In genomic region chr8:70293988-70294405, GRCm38 (mm10) we compare ENCODE assay signal across 19 mouse cellular contexts. TPM values are rescaled to one million over a fixed set of nuclear protein-coding genes. Genes with fewer than 3 reads are reported as not detected.
DNase-seq lines count a peak whose midpoint lies in the region; ATAC-seq lines count a peak whose summit lies in the region.
"Had no signal": no experiment of that assay in that cellular context is flagged by ENCODE, and none has a peak within 500 bp of the region (broad histone marks: within the 10 kb centered on the region; RNA-seq: fewer than 3 reads in every experiment).

No protein-coding gene starts in this region.

- ATAC-seq in embryonic facial prominence, embryonic 12.5 days (ENCODE audit: insufficient number of reproducible peaks, insufficient read depth, low FRiP score, low TSS enrichment) = 0 out of 2 replicates have a peak, but pooled peaks have one; percentile 11
- ATAC-seq in midbrain, embryonic 12.5 days (ENCODE audit: low FRiP score, low read depth) = no peak
- ATAC-seq in midbrain, embryonic 11.5 days (ENCODE audit: low FRiP score) = no peak
- ATAC-seq in lung, embryonic 16.5 days (ENCODE audit: low read depth) = peak; percentile 92
- no peak for ATAC-seq in hindbrain, embryonic 11.5 days (ENCODE audit: low FRiP score)
- ATAC-seq: forebrain, embryonic 15.5 days; Patski had no signal

- no peak overlapping the region for H3K9ac ChIP-seq in embryonic facial prominence, embryonic 12.5 days
- no peak overlapping the region for H3K9ac ChIP-seq in midbrain, embryonic 12.5 days (replicated peaks)
- no peak overlapping the region for H3K9ac ChIP-seq in midbrain, embryonic 11.5 days (ENCODE audit: low read length)
- H3K9ac ChIP-seq in lung, embryonic 16.5 days (ENCODE audit: low read length) = no peak overlapping the region
- H3K9ac ChIP-seq in hindbrain, embryonic 11.5 days (ENCODE audit: low read depth, low read length) = no peak overlapping the region
- H3K9ac ChIP-seq: forebrain, embryonic 15.5 days; hindbrain, embryonic 13.5 days; liver, embryonic 14.5 days had no signal

- peaks cover 94% of the 10 kb centered on the region for H3K36me3 ChIP-seq in embryonic facial prominence, embryonic 12.5 days
- H3K36me3 ChIP-seq in embryonic facial prominence, embryonic 10.5 days (replicated peaks) = peaks cover 98% of the 10 kb centered on the region
- peaks cover 92% of the 10 kb centered on the region for H3K36me3 ChIP-seq in midbrain, embryonic 12.5 days
- H3K36me3 ChIP-seq in midbrain, embryonic 11.5 days (ENCODE audit: control insufficient read depth, insufficient read depth, low read length) = peaks cover 44% of the 10 kb centered on the region
- H3K36me3 ChIP-seq in lung, embryonic 16.5 days (ENCODE audit: control insufficient read depth, insufficient read depth, low read length) = peaks cover 31% of the 10 kb centered on the region
- peaks cover 15% of the 10 kb centered on the region for H3K36me3 ChIP-seq in hindbrain, embryonic 11.5 days (ENCODE audit: control insufficient read depth, insufficient read depth, low read length)

- no peaks in the 10 kb centered on the region for H3K27me3 ChIP-seq in embryonic facial prominence, embryonic 12.5 days
- no peaks in the 10 kb centered on the region for H3K27me3 ChIP-seq in embryonic facial prominence, embryonic 10.5 days (replicated peaks; ENCODE audit: low read depth, poor library complexity, severe bottlenecking)
- H3K27me3 ChIP-seq in midbrain, embryonic 12.5 days = no peaks in the 10 kb centered on the region
- no peaks in the 10 kb centered on the region for H3K27me3 ChIP-seq in midbrain, embryonic 11.5 days (ENCODE audit: control insufficient read depth, insufficient read depth, low read length)
- no peaks in the 10 kb centered on the region for H3K27me3 ChIP-seq in lung, embryonic 16.5 days (ENCODE audit: control insufficient read depth, insufficient read depth, low read depth, low read length)
- H3K27me3 ChIP-seq in hindbrain, embryonic 11.5 days (ENCODE audit: control insufficient read depth, insufficient read depth, low read length) = no peaks in the 10 kb centered on the region
- H3K27me3 ChIP-seq: CH12.LX; forebrain, embryonic 15.5 days; hindbrain, embryonic 13.5 days; Patski had no signal

- H3K4me2 ChIP-seq in embryonic facial prominence, embryonic 12.5 days (replicated peaks) = no peak overlapping the region
- H3K4me2 ChIP-seq in midbrain, embryonic 12.5 days (replicated peaks) = no peak overlapping the region
- H3K4me2 ChIP-seq in midbrain, embryonic 11.5 days = no peak overlapping the region
- no peak overlapping the region for H3K4me2 ChIP-seq in lung, embryonic 16.5 days (ENCODE audit: low read depth, low read length)
- no peak overlapping the region for H3K4me2 ChIP-seq in hindbrain, embryonic 11.5 days (replicated peaks; ENCODE audit: low read depth, low read length)
- H3K4me2 ChIP-seq: forebrain, embryonic 15.5 days; heart, embryonic 11.5 days; hindbrain, embryonic 13.5 days had no signal

- H3K4me1 ChIP-seq in embryonic facial prominence, embryonic 12.5 days = no peaks in the 10 kb centered on the region
- H3K4me1 ChIP-seq in embryonic facial prominence, embryonic 10.5 days = 0 out of 2 replicates have a peak, but pooled peaks cover 3% of the 10 kb centered on the region
- no peaks in the 10 kb centered on the region for H3K4me1 ChIP-seq in midbrain, embryonic 12.5 days
- H3K4me1 ChIP-seq in midbrain, embryonic 11.5 days (ENCODE audit: control insufficient read depth, insufficient read depth, low read length) = no peaks in the 10 kb centered on the region
- H3K4me1 ChIP-seq in lung, embryonic 16.5 days (replicated peaks; ENCODE audit: control insufficient read depth, insufficient read depth, low read length) = peaks cover 23% of the 10 kb centered on the region
- H3K4me1 ChIP-seq in hindbrain, embryonic 11.5 days (replicated peaks; ENCODE audit: control insufficient read depth, insufficient read depth, low read length) = no peaks in the 10 kb centered on the region
- H3K4me1 ChIP-seq: forebrain, embryonic 15.5 days; hindbrain, embryonic 13.5 days had no signal

- no peak for DNase-seq in embryonic facial prominence, embryonic 10.5 days (ENCODE audit: low spot score)
- DNase-seq in midbrain, embryonic 11.5 days (ENCODE audit: low spot score, missing footprints) = no peak
- DNase-seq in left cerebral cortex, adult 18-20 months (ENCODE audit: low spot score in 2 of 2) = no peak
- no peak for DNase-seq in urinary bladder, adult 2 months (ENCODE audit: low spot score)
- no peak for DNase-seq in hindbrain, embryonic 11.5 days (ENCODE audit: low spot score)
- DNase-seq: cerebellum, adult 9-11 months; gastrocnemius, postnatal 36 days; kidney, adult 2 months; right cerebral cortex, postnatal 4 days; thymus, postnatal 14 days had no signal

- H3K9me3 ChIP-seq in embryonic facial prominence, embryonic 12.5 days = no peaks in the 10 kb centered on the region
- no peaks in the 10 kb centered on the region for H3K9me3 ChIP-seq in embryonic facial prominence, embryonic 10.5 days
- no peaks in the 10 kb centered on the region for H3K9me3 ChIP-seq in midbrain, embryonic 12.5 days
- no peaks in the 10 kb centered on the region for H3K9me3 ChIP-seq in midbrain, embryonic 11.5 days (ENCODE audit: control insufficient read depth, low read length)
- H3K9me3 ChIP-seq in lung, embryonic 16.5 days (ENCODE audit: control insufficient read depth, low read length) = no peaks in the 10 kb centered on the region
- no peaks in the 10 kb centered on the region for H3K9me3 ChIP-seq in hindbrain, embryonic 11.5 days (ENCODE audit: control insufficient read depth, low read length)
- H3K9me3 ChIP-seq: forebrain, embryonic 15.5 days; hindbrain, embryonic 13.5 days had no signal

- H3K4me3 ChIP-seq in embryonic facial prominence, embryonic 12.5 days = no peak overlapping the region
- H3K4me3 ChIP-seq in embryonic facial prominence, embryonic 10.5 days = no peak overlapping the region
- H3K4me3 ChIP-seq in midbrain, embryonic 12.5 days = no peak overlapping the region
- no peak overlapping the region for H3K4me3 ChIP-seq in midbrain, embryonic 11.5 days (ENCODE audit: low read depth, low read length)
- H3K4me3 ChIP-seq in lung, embryonic 16.5 days (ENCODE audit: low read length) = no peak overlapping the region
- no peak overlapping the region for H3K4me3 ChIP-seq in hindbrain, embryonic 11.5 days (ENCODE audit: low read depth, low read length)
- H3K4me3 ChIP-seq: forebrain, embryonic 15.5 days; hindbrain, embryonic 13.5 days had no signal

- WGBS in embryonic facial prominence, embryonic 12.5 days = 61% methylated on average over 5 of the region's 5 CpGs
- 65% methylated on average over 5 of the region's 5 CpGs for WGBS in embryonic facial prominence, embryonic 10.5 days
- 78% methylated on average over 5 of the region's 5 CpGs for WGBS in midbrain, embryonic 12.5 days
- 79% methylated on average over 5 of the region's 5 CpGs for WGBS in midbrain, embryonic 11.5 days
- WGBS in lung, embryonic 16.5 days = 21% methylated on average over 5 of the region's 5 CpGs
- 81% methylated on average over 5 of the region's 5 CpGs for WGBS in hindbrain, embryonic 11.5 days

- H3K27ac ChIP-seq in embryonic facial prominence, embryonic 12.5 days = peak overlapping the region; percentile 42; the same call in 1 of the 2 replicates
- no peak overlapping the region for H3K27ac ChIP-seq in embryonic facial prominence, embryonic 10.5 days (replicated peaks)
- peak overlapping the region; percentile 10; the same call in 1 of the 2 replicates for H3K27ac ChIP-seq in midbrain, embryonic 12.5 days (replicated peaks)
- H3K27ac ChIP-seq in midbrain, embryonic 11.5 days (ENCODE audit: low read depth, low read length) = no peak overlapping the region
- H3K27ac ChIP-seq in lung, embryonic 16.5 days (ENCODE audit: low read length) = peak overlapping the region; percentile 86
- no peak overlapping the region for H3K27ac ChIP-seq in hindbrain, embryonic 11.5 days (ENCODE audit: low read depth, low read length)
- H3K27ac ChIP-seq: forebrain, embryonic 15.5 days; hindbrain, embryonic 13.5 days; liver, embryonic 14.5 days had no signal

RNA-seq across cellular contexts. Expression of gene Ddx49, which starts 8.3 kb away (rescaled TPM):
- polyA plus RNA-seq in embryonic facial prominence, embryonic 12.5 days (2016; fragmentation: Nextera tagmentation; extraction: Ambion mirVana) = 54.8 and 58.9 TPM in 2 replicates
- polyA plus RNA-seq in embryonic facial prominence, embryonic 10.5 days (2016; fragmentation: Nextera tagmentation; extraction: Ambion mirVana) = 51.0 and 58.1 TPM in 2 replicates
- polyA plus RNA-seq in midbrain, embryonic 12.5 days (2016; fragmentation: Nextera tagmentation; extraction: Ambion mirVana) = 47.1 and 53.8 TPM in 2 replicates
- 45.7 and 49.7 TPM in 2 replicates for polyA plus RNA-seq in midbrain, embryonic 11.5 days (2014; fragmentation: Nextera tagmentation; extraction: Ambion mirVana)
- 39.6 and 44.8 TPM in 2 replicates for polyA plus RNA-seq in lung, embryonic 16.5 days (2015; fragmentation: Nextera tagmentation; extraction: Ambion mirVana)
- total RNA-seq in left cerebral cortex, adult 18-20 months (2021) = 10 to 100 TPM; 42.0 to 49.1 TPM
- 35.1 and 35.2 TPM in 2 replicates for polyA plus RNA-seq in urinary bladder, adult 2 months (2012; rRNA removed)
- polyA plus RNA-seq in hindbrain, embryonic 11.5 days (2014; fragmentation: Nextera tagmentation; extraction: Ambion mirVana) = 43.3 and 50.1 TPM in 2 replicates

RNA-seq across cellular contexts. Expression of gene Cope, which starts 8.3 kb away (rescaled TPM):
- polyA plus RNA-seq in embryonic facial prominence, embryonic 12.5 days (2016; fragmentation: Nextera tagmentation; extraction: Ambion mirVana) = 267 and 295 TPM in 2 replicates
- polyA plus RNA-seq in embryonic facial prominence, embryonic 10.5 days (2016; fragmentation: Nextera tagmentation; extraction: Ambion mirVana) = 293 and 297 TPM in 2 replicates
- 222 and 235 TPM in 2 replicates for polyA plus RNA-seq in midbrain, embryonic 12.5 days (2016; fragmentation: Nextera tagmentation; extraction: Ambion mirVana)
- polyA plus RNA-seq in midbrain, embryonic 11.5 days (2014; fragmentation: Nextera tagmentation; extraction: Ambion mirVana) = 230 and 240 TPM in 2 replicates
- polyA plus RNA-seq in lung, embryonic 16.5 days (2015; fragmentation: Nextera tagmentation; extraction: Ambion mirVana) = 325 and 349 TPM in 2 replicates
- 100 to 1,000 TPM; 141 to 145 TPM for total RNA-seq in left cerebral cortex, adult 18-20 months (2021)
- 211 and 264 TPM in 2 replicates for polyA plus RNA-seq in urinary bladder, adult 2 months (2012; rRNA removed)
- 268 and 278 TPM in 2 replicates for polyA plus RNA-seq in hindbrain, embryonic 11.5 days (2014; fragmentation: Nextera tagmentation; extraction: Ambion mirVana)

RNA-seq across cellular contexts. Expression of gene Homer3, which starts 11.4 kb away (rescaled TPM):
- 89.4 and 89.6 TPM in 2 replicates for polyA plus RNA-seq in embryonic facial prominence, embryonic 12.5 days (2016; fragmentation: Nextera tagmentation; extraction: Ambion mirVana)
- polyA plus RNA-seq in embryonic facial prominence, embryonic 10.5 days (2016; fragmentation: Nextera tagmentation; extraction: Ambion mirVana) = 121 and 130 TPM in 2 replicates
- 99.6 and 100 TPM in 2 replicates for polyA plus RNA-seq in midbrain, embryonic 12.5 days (2016; fragmentation: Nextera tagmentation; extraction: Ambion mirVana)
- 50.5 and 61.2 TPM in 2 replicates for polyA plus RNA-seq in midbrain, embryonic 11.5 days (2014; fragmentation: Nextera tagmentation; extraction: Ambion mirVana)
- 60.0 and 66.8 TPM in 2 replicates for polyA plus RNA-seq in lung, embryonic 16.5 days (2015; fragmentation: Nextera tagmentation; extraction: Ambion mirVana)
- 1 to 10 TPM; 7.9 to 9.8 TPM for total RNA-seq in left cerebral cortex, adult 18-20 months (2021)
- 34.4 and 37.9 TPM in 2 replicates for polyA plus RNA-seq in urinary bladder, adult 2 months (2012; rRNA removed)
- polyA plus RNA-seq in hindbrain, embryonic 11.5 days (2014; fragmentation: Nextera tagmentation; extraction: Ambion mirVana) = 50.4 and 51.6 TPM in 2 replicates

RNA-seq across cellular contexts. Expression of gene Cers1, which starts 21.6 kb away (rescaled TPM):
- polyA plus RNA-seq in embryonic facial prominence, embryonic 12.5 days (2016; fragmentation: Nextera tagmentation; extraction: Ambion mirVana) = 10.0 and 11.1 TPM in 2 replicates
- polyA plus RNA-seq in embryonic facial prominence, embryonic 10.5 days (2016; fragmentation: Nextera tagmentation; extraction: Ambion mirVana) = 2.3 and 4.1 TPM in 2 replicates
- polyA plus RNA-seq in midbrain, embryonic 12.5 days (2016; fragmentation: Nextera tagmentation; extraction: Ambion mirVana) = 15.3 and 17.1 TPM in 2 replicates
- 5.5 and 7.0 TPM in 2 replicates for polyA plus RNA-seq in midbrain, embryonic 11.5 days (2014; fragmentation: Nextera tagmentation; extraction: Ambion mirVana)
- polyA plus RNA-seq in lung, embryonic 16.5 days (2015; fragmentation: Nextera tagmentation; extraction: Ambion mirVana) = 2.4 and 3.0 TPM in 2 replicates
- 10 to 100 TPM; 86.4 to 94.3 TPM for total RNA-seq in left cerebral cortex, adult 18-20 months (2021)
- 1.3 and 2.1 TPM in 2 replicates for polyA plus RNA-seq in urinary bladder, adult 2 months (2012; rRNA removed)
- polyA plus RNA-seq in hindbrain, embryonic 11.5 days (2014; fragmentation: Nextera tagmentation; extraction: Ambion mirVana) = 5.7 and 6.2 TPM in 2 replicates

RNA-seq across cellular contexts. Expression of gene Gdf1, which starts 35.6 kb away (rescaled TPM):
- polyA plus RNA-seq in embryonic facial prominence, embryonic 12.5 days (2016; fragmentation: Nextera tagmentation; extraction: Ambion mirVana) = 2.1 and 3.2 TPM in 2 replicates
- polyA plus RNA-seq in embryonic facial prominence, embryonic 10.5 days (2016; fragmentation: Nextera tagmentation; extraction: Ambion mirVana) = 5.6 and 5.7 TPM in 2 replicates
- polyA plus RNA-seq in midbrain, embryonic 12.5 days (2016; fragmentation: Nextera tagmentation; extraction: Ambion mirVana) = 3.7 and 4.5 TPM in 2 replicates
- polyA plus RNA-seq in midbrain, embryonic 11.5 days (2014; fragmentation: Nextera tagmentation; extraction: Ambion mirVana) = 0.43 and 1.3 TPM in 2 replicates
- polyA plus RNA-seq in lung, embryonic 16.5 days (2015; fragmentation: Nextera tagmentation; extraction: Ambion mirVana) = 0.40 and 1.4 TPM in 2 replicates
- total RNA-seq in left cerebral cortex, adult 18-20 months (2021) = 10 to 100 TPM; 16.4 to 19.1 TPM
- polyA plus RNA-seq in urinary bladder, adult 2 months (2012; rRNA removed) = 0.74 and 1.3 TPM in 2 replicates
- 1.3 TPM in 2 replicates for polyA plus RNA-seq in hindbrain, embryonic 11.5 days (2014; fragmentation: Nextera tagmentation; extraction: Ambion mirVana)
- polyA plus RNA-seq: kidney, adult 2 months had no signal

Comparison
In these comparisons a context has a peak if more than half of its experiments do, and no peak if none do; other contexts are left out.
1. H3K27ac ChIP-seq: peak in embryonic facial prominence, embryonic 12.5 days (single experiment), midbrain, embryonic 12.5 days (single experiment) and lung, embryonic 16.5 days (single experiment); none in embryonic facial prominence, embryonic 10.5 days (single experiment), midbrain, embryonic 11.5 days (single experiment) and hindbrain, embryonic 11.5 days (single experiment).
2. ATAC-seq: peak in embryonic facial prominence, embryonic 12.5 days (single experiment) and lung, embryonic 16.5 days (single experiment); none in midbrain, embryonic 12.5 days (single experiment), midbrain, embryonic 11.5 days (single experiment) and hindbrain, embryonic 11.5 days (single experiment).